Mouse (Mus musculus): Measurements from ENCODE around the gene Ccl17. TPM values are rescaled to one million over a fixed set of nuclear protein-coding genes. Genes with fewer than 3 reads are reported as not detected.

The Ccl17 gene
- polyA plus RNA-seq, 2 experiments, result 0.11 TPM; not detected in 1

DNA sequence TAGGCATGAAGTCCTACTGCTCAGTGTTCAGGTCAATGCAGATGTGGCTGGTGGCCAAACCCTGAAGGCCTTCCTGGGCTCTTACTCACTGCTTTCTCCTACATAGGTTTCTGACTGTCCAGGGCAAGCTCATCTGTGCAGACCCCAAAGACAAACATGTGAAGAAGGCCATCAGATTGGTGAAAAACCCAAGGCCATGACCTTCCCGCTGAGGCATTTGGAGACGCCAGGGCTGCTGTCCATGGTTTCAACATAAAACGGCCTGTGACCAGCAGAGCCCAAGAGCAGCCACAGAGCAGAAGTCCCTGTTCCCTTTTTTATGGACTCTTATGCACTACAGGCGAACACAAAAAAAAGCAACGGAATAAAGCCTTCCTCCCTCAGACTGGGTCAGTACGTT lies 1.4 kb downstream of the Ccl17 start:
- Histone ChIP-seq H3K27me3 (ENCODE audit: control insufficient read depth, insufficient read depth, low read length) (no peaks in the 10 kb centered on the region), H3K4me3 (ENCODE audit: insufficient read depth in 1 of 2, low read depth in 2 of 2, low read length in 2 of 2) (no peak overlapping the region), H3K4me2 (ENCODE audit: low read depth) (no peak overlapping the region), H3K36me3 (replicated peaks; ENCODE audit: control insufficient read depth, insufficient read depth, low read depth) (no peaks in the 10 kb centered on the region), H3K27ac (no peak overlapping the region), H3K9ac (replicated peaks) (no peak overlapping the region), H3K9me3 (ENCODE audit: control insufficient read depth, low read length) (no peaks in the 10 kb centered on the region), H3K4me1 (replicated peaks; ENCODE audit: control insufficient read depth in 2 of 2, insufficient read depth in 2 of 2, low read length in 1 of 2) (peaks cover 4% of the 10 kb centered on the region in 2 experiments; a peak in 1 of 4 replicates)
- 44% methylated on average over 6 of the region's 6 CpGs for WGBS (ENCODE audit: insufficient replicate concordance)
- DNase-seq (ENCODE audit: low read depth in 3 of 3, low spot score in 3 of 3) (no peak), ATAC-seq (ENCODE audit: insufficient read depth) (no peak)
- no peak for TF ChIP-seq EP300 (IDR thresholded peaks at IDR 0.05; ENCODE audit: low read depth)

DNA sequence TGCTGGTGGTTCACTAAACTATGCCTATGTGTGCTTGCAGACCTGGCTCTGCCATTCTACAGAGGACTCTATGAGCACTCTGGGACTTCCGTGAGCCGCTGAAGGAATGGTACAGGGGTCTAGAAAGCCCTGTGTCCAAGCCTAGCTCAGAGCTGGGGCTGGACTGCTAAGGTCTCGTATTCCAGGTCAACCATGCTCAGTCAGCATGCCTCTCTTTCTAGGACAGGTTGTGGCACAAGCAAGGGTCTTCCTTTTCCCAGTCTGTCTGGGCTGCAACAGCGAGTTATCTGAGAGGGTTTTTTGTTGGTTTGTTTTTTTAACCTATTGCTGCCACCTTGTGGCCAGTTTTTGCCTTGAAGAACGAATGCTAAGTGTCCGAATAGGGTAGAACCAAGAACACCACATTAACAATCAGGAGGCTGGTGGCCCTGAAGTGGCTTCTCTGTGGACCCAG lies 2.4 kb downstream of the Ccl17 start:
- 30% methylated on average over 6 of the region's 6 CpGs for WGBS (ENCODE audit: insufficient replicate concordance)
- no peak overlapping the region for H3K4me2 ChIP-seq (ENCODE audit: low read depth)
- TF ChIP-seq EP300 (IDR thresholded peaks at IDR 0.05; ENCODE audit: low read depth) (no peak; the same call in 1 of the 2 replicates), CTCF (IDR thresholded peaks at IDR 0.05; ENCODE audit: low read depth) (peak; percentile 76)
- H3K4me3 ChIP-seq (ENCODE audit: insufficient read depth in 1 of 2, low read depth in 2 of 2, low read length in 2 of 2), result no peak overlapping the region
- H3K9ac ChIP-seq (replicated peaks), result no peak overlapping the region
- DNase-seq (ENCODE audit: low read depth in 3 of 3, low spot score in 3 of 3) (peak; percentile 74 to 82 (median 78)), ATAC-seq (ENCODE audit: insufficient read depth) (peak; percentile 57; the same call in 1 of the 2 replicates)
- no peak overlapping the region for H3K27ac ChIP-seq
- H3K27me3 ChIP-seq (ENCODE audit: control insufficient read depth, insufficient read depth, low read length), result no peaks in the 10 kb centered on the region
- no peaks in the 10 kb centered on the region for H3K36me3 ChIP-seq (replicated peaks; ENCODE audit: control insufficient read depth, insufficient read depth, low read depth)
- H3K9me3 ChIP-seq (ENCODE audit: control insufficient read depth, low read length), result no peaks in the 10 kb centered on the region
- H3K4me1 ChIP-seq (replicated peaks; ENCODE audit: control insufficient read depth in 2 of 2, insufficient read depth in 2 of 2, low read length in 1 of 2), result peaks cover 4% of the 10 kb centered on the region in 2 experiments; a peak in 1 of 4 replicates

DNA sequence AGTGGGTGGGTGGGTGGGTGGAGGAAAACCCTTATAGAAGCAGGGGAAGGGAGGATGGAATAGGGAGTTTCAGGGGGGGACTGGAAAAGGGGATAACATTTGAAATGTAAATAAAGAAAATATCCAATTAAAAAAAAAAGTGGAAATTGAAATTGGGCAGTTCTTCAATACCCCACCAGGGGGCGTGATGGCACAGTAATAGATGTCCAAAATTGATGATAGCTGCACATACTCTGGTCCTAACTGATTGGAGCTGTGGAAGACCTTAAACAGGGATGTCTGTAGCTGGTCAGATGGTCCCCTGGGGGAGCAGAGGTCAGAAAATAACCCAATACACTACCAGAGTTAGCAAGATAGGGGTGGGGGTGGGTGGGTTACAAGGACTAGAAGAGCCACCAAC lies 4.3 kb downstream of the Ccl17 start:
- H3K9me3 ChIP-seq (ENCODE audit: control insufficient read depth, low read length), result no peaks in the 10 kb centered on the region

GRCm38 (mm10) chr8:94817933-94818332 lies 7.7 kb downstream of the Ccl17 start:
- Histone ChIP-seq H3K4me1 (replicated peaks; ENCODE audit: control insufficient read depth in 2 of 2, insufficient read depth in 2 of 2, low read length in 1 of 2) (peaks cover 0 to 7% of the 10 kb centered on the region in 2 experiments; a peak in 2 of 4 replicates), H3K9ac (replicated peaks) (no peak overlapping the region), H3K9me3 (ENCODE audit: control insufficient read depth, low read length) (no peaks in the 10 kb centered on the region), H3K27ac (no peak overlapping the region), H3K4me3 (ENCODE audit: insufficient read depth in 1 of 2, low read depth in 2 of 2, low read length in 2 of 2) (no peak overlapping the region), H3K36me3 (replicated peaks; ENCODE audit: control insufficient read depth, insufficient read depth, low read depth) (peaks cover 11% of the 10 kb centered on the region), H3K27me3 (ENCODE audit: control insufficient read depth, insufficient read depth, low read length) (no peaks in the 10 kb centered on the region), H3K4me2 (ENCODE audit: low read depth) (no peak overlapping the region)
- DNase-seq (ENCODE audit: low read depth in 3 of 3, low spot score in 3 of 3) (no peak), ATAC-seq (ENCODE audit: insufficient read depth) (no peak)
- 49% methylated on average over 11 of the region's 11 CpGs for WGBS (ENCODE audit: insufficient replicate concordance)
- TF ChIP-seq CTCF (IDR thresholded peaks at IDR 0.05; ENCODE audit: low read depth) (no peak), EP300 (IDR thresholded peaks at IDR 0.05; ENCODE audit: low read depth) (no peak)

More for the DNA sequence above, 4.3 kb downstream of the Ccl17 start:
- Histone ChIP-seq H3K4me3 (ENCODE audit: insufficient read depth in 1 of 2, low read depth in 2 of 2, low read length in 2 of 2) (no peak overlapping the region), H3K36me3 (replicated peaks; ENCODE audit: control insufficient read depth, insufficient read depth, low read depth) (no peaks in the 10 kb centered on the region), H3K9ac (replicated peaks) (no peak overlapping the region), H3K4me2 (ENCODE audit: low read depth) (no peak overlapping the region), H3K4me1 (replicated peaks; ENCODE audit: control insufficient read depth in 2 of 2, insufficient read depth in 2 of 2, low read length in 1 of 2) (no peaks in the 10 kb centered on the region; a peak in 1 of 4 replicates), H3K27ac (no peak overlapping the region), H3K27me3 (ENCODE audit: control insufficient read depth, insufficient read depth, low read length) (no peaks in the 10 kb centered on the region)
- TF ChIP-seq CTCF (IDR thresholded peaks at IDR 0.05; ENCODE audit: low read depth), result peak; percentile 73
- TF ChIP-seq EP300 (IDR thresholded peaks at IDR 0.05; ENCODE audit: low read depth), result no peak
- DNase-seq (ENCODE audit: low read depth in 3 of 3, low spot score in 3 of 3) (no peak), ATAC-seq (ENCODE audit: insufficient read depth) (no peak)
- 0% methylated on average over 1 of the region's 1 CpGs for WGBS (ENCODE audit: insufficient replicate concordance)

DNA sequence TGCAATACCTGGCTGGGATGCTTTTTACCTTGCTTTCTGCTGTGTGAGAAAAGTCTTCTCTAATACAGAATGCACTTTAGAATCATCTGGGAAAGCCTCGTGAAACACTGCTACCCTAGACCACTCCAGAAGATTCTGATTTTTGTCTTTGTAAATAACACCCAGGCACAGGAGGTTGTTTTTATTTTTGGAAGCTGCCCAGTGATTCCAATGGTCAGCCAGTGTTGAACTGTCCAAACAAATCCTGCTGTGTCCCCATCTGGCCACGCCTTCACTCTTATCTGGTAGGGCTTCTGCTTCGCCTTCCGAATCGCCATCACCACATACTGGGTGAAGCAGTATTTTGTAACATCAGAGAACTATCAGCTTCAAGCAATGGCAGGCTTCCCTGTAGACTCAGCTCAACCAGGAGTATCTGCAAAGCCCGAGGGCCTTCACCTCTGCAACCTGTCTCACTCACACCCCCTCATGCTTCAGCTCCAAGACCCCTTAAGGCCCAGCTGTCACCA lies 9.5 kb downstream of the Ccl17 start:
- Histone ChIP-seq H3K4me2 (ENCODE audit: low read depth) (no peak overlapping the region), H3K9ac (replicated peaks) (no peak overlapping the region), H3K4me1 (replicated peaks; ENCODE audit: control insufficient read depth in 2 of 2, insufficient read depth in 2 of 2, low read length in 1 of 2) (peaks cover 0 to 7% of the 10 kb centered on the region in 2 experiments; a peak in 2 of 4 replicates), H3K4me3 (ENCODE audit: insufficient read depth in 1 of 2, low read depth in 2 of 2, low read length in 2 of 2) (no peak overlapping the region), H3K27me3 (ENCODE audit: control insufficient read depth, insufficient read depth, low read length) (no peaks in the 10 kb centered on the region), H3K36me3 (replicated peaks; ENCODE audit: control insufficient read depth, insufficient read depth, low read depth) (peaks cover 29% of the 10 kb centered on the region), H3K9me3 (ENCODE audit: control insufficient read depth, low read length) (no peaks in the 10 kb centered on the region), H3K27ac (no peak overlapping the region)
- ATAC-seq (ENCODE audit: insufficient read depth), result peak; percentile 33; the same call in 1 of the 2 replicates
- 31% methylated on average over 6 of the region's 6 CpGs for WGBS (ENCODE audit: insufficient replicate concordance)
- TF ChIP-seq CTCF (IDR thresholded peaks at IDR 0.05; ENCODE audit: low read depth), result no peak
- TF ChIP-seq EP300 (IDR thresholded peaks at IDR 0.05; ENCODE audit: low read depth), result no peak; the same call in 1 of the 2 replicates
- DNase-seq (ENCODE audit: low read depth in 3 of 3, low spot score in 3 of 3), result no peak
